Mouse (Mus musculus) megakaryocyte, embryonic 14.5 days (primary cell): ENCODE results near the gene Kif22.

ENCODE experiments used
- FLI1 ChIP-seq: IDR thresholded peaks from 2 replicates; pipeline ENCODE4 v1.6.1; 2012; ENCODE audit warnings: low read length, inconsistent platforms, mixed read lengths
- GATA1 ChIP-seq: IDR thresholded peaks from 3 replicates; pipeline ENCODE4 v1.6.1; 2012; ENCODE audit warnings: mixed read lengths, low read length, inconsistent platforms, borderline replicate concordance

- no peak for TF ChIP-seq GATA1
- TF ChIP-seq FLI1, result no peak
Observed at GRCm38 (mm10) chr7:127080045-127080444, 37.8 kb upstream of the Kif22 start.
